ENCODE assay signal across 38 mouse cellular contexts in genomic region chr11:6826157-6826556, GRCm38 (mm10). TPM values are rescaled to one million over a fixed set of nuclear protein-coding genes. Genes with fewer than 3 reads are reported as not detected.
"Had no signal": no experiment of that assay in that cellular context is flagged by ENCODE, and none has a peak within 500 bp of the region (broad histone marks: within the 10 kb centered on the region; RNA-seq: fewer than 3 reads in every experiment).

No protein-coding gene starts in this region.

- DNase-seq: gastrocnemius, postnatal 14 days; gastrocnemius, postnatal 36 days; heart, adult 18-20 months; heart, postnatal 10 days; kidney, adult 11 months; kidney, adult 9 months; kidney, postnatal 25 days; liver; liver, embryonic 13.5 days; liver, postnatal 0 days had no signal

- H3K27ac ChIP-seq: heart, embryonic 10.5 days; hindbrain, embryonic 13.5 days; hindbrain, embryonic 15.5 days; hindbrain, postnatal 0 days; layer of hippocampus, adult 2 months; left cerebral cortex, adult 2 months; limb, embryonic 10.5 days; limb, embryonic 12.5 days; liver, embryonic 13.5 days; liver, embryonic 15.5 days had no signal

- H3K4me1 ChIP-seq: heart, embryonic 10.5 days; heart, embryonic 12.5 days; hindbrain, embryonic 13.5 days; hindbrain, embryonic 15.5 days; limb, embryonic 10.5 days; limb, embryonic 12.5 days; liver, embryonic 13.5 days; liver, embryonic 15.5 days had no signal

- H3K36me3 ChIP-seq: heart, embryonic 10.5 days; heart, embryonic 12.5 days; hindbrain, embryonic 13.5 days; hindbrain, embryonic 15.5 days; limb, embryonic 10.5 days; limb, embryonic 12.5 days; liver, embryonic 13.5 days; liver, embryonic 15.5 days had no signal

- H3K4me2 ChIP-seq: heart, embryonic 12.5 days; hindbrain, embryonic 13.5 days; hindbrain, embryonic 15.5 days; limb, embryonic 12.5 days; liver, embryonic 11.5 days; liver, embryonic 13.5 days; liver, embryonic 15.5 days had no signal

- H3K27me3 ChIP-seq: heart, embryonic 12.5 days; hindbrain, embryonic 13.5 days; hindbrain, embryonic 15.5 days; limb, embryonic 12.5 days; liver, embryonic 13.5 days; liver, embryonic 15.5 days had no signal

- ATAC-seq: hindbrain, postnatal 0 days; intestine, embryonic 16.5 days; liver, postnatal 0 days had no signal

- H3K9ac ChIP-seq: heart, embryonic 12.5 days; hindbrain, embryonic 13.5 days; hindbrain, embryonic 15.5 days; limb, embryonic 12.5 days; liver, embryonic 13.5 days; liver, embryonic 15.5 days; liver, postnatal 0 days had no signal

- H3K9me3 ChIP-seq: heart, embryonic 10.5 days; heart, embryonic 12.5 days; hindbrain, embryonic 13.5 days; hindbrain, embryonic 15.5 days; limb, embryonic 10.5 days; limb, embryonic 12.5 days; liver, embryonic 13.5 days; liver, embryonic 15.5 days had no signal

- H3K4me3 ChIP-seq: heart, embryonic 10.5 days; heart, embryonic 12.5 days; hindbrain, embryonic 13.5 days; hindbrain, embryonic 15.5 days; layer of hippocampus, adult 2 months; left cerebral cortex, adult 2 months; limb, embryonic 10.5 days; limb, embryonic 12.5 days; liver, embryonic 13.5 days; liver, embryonic 15.5 days had no signal

RNA-seq across cellular contexts. Expression of gene Gm11983, which starts 11.3 kb away (rescaled TPM):
- total RNA-seq: gastrocnemius, adult 18-20 months; gastrocnemius, adult 8-10 months; gastrocnemius, postnatal 14 days; gastrocnemius, postnatal 36 days; heart, adult 18-20 months; heart, adult 8-10 months; heart, postnatal 10 days; heart, postnatal 25 days; hematopoietic stem cell, adult 5-6 weeks; hindbrain, postnatal 0 days; layer of hippocampus, adult 2 months; layer of hippocampus, postnatal 10 days; layer of hippocampus, postnatal 25 days; left cerebral cortex, adult 2 months; left cerebral cortex, postnatal 14 days; left cerebral cortex, postnatal 36 days had no signal
- polyA plus RNA-seq: gonadal fat pad, adult 2 months; heart, embryonic 10.5 days; heart, embryonic 12.5 days; heart, embryonic 14.5 days; heart, embryonic 16.5 days; hindbrain, embryonic 11.5 days; hindbrain, embryonic 13.5 days; hindbrain, embryonic 15.5 days; hindbrain, postnatal 0 days; intestine, embryonic 14.5 days; intestine, embryonic 16.5 days; kidney, embryonic 16.5 days; limb, embryonic 10.5 days; limb, embryonic 12.5 days; limb, embryonic 14.5 days; liver, embryonic 11.5 days; liver, embryonic 13.5 days; liver, embryonic 15.5 days; liver, postnatal 0 days had no signal
